Mouse (Mus musculus): ENCODE measurements around the gene 2900011O08Rik. TPM values are rescaled to one million over a fixed set of nuclear protein-coding genes. Genes with fewer than 3 reads are reported as not detected.

Gene 2900011O08Rik
- polyA plus RNA-seq, 1 experiment from 2014 or later: not detected

- WGBS (ENCODE audit: insufficient replicate concordance): 76% methylated on average over 1 of the region's 1 CpGs
- no peaks in the 10 kb centered on the region for H3K27me3 ChIP-seq (ENCODE audit: insufficient read depth, low read length)
- H3K9me3 ChIP-seq (ENCODE audit: low read length): no peaks in the 10 kb centered on the region
- no peak overlapping the region for H3K9ac ChIP-seq (replicated peaks)
- TF ChIP-seq EP300 (IDR thresholded peaks at IDR 0.05; ENCODE audit: low read depth): no peak
- no peak for TF ChIP-seq CTCF (IDR thresholded peaks at IDR 0.05; ENCODE audit: low read depth)
- H3K4me1 ChIP-seq (ENCODE audit: insufficient read depth): no peaks in the 10 kb centered on the region
- ATAC-seq (peak; percentile 38), DNase-seq (no peak)
- no peak overlapping the region for H3K4me3 ChIP-seq (ENCODE audit: low read depth, low read length)
- no peak overlapping the region for H3K4me2 ChIP-seq (ENCODE audit: low read depth, low read length)
- peaks cover 59% of the 10 kb centered on the region for H3K36me3 ChIP-seq (replicated peaks; ENCODE audit: insufficient read depth, low read length)
- peak overlapping the region; percentile 19; the same call in 1 of the 2 replicates for H3K27ac ChIP-seq (ENCODE audit: low read depth)
Observed at GRCm38 (mm10) chr16:14137976-14138561, 151.7 kb downstream of the 2900011O08Rik start.

DNA sequence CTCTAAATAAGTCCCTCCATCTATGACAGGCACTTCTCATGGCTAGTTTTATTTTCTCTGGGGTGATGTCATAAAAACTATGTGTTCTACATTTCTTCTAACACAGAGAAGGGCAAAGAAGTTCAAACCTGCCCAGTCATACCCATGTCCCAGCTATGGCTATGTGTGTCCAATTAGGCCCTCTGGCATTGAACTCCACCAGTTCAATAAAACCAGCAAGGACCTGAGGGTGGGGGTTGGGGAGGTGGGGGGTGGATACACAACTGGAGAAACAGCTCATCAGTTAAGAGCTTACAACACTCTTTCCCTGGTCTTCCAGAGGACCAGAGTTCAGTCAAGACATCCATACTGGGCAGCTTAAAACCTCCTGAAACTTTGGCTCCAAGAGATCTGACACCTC lies 152.7 kb downstream of the 2900011O08Rik start:
- no peak overlapping the region for H3K4me3 ChIP-seq (ENCODE audit: low read depth, low read length)
- no peak overlapping the region for H3K9ac ChIP-seq (replicated peaks)
- ATAC-seq (peak; percentile 91), DNase-seq (peak; percentile 45)
- H3K9me3 ChIP-seq (ENCODE audit: low read length): no peaks in the 10 kb centered on the region
- no peaks in the 10 kb centered on the region for H3K4me1 ChIP-seq (ENCODE audit: insufficient read depth)
- no peak overlapping the region for H3K4me2 ChIP-seq (ENCODE audit: low read depth, low read length)
- H3K36me3 ChIP-seq (replicated peaks; ENCODE audit: insufficient read depth, low read length): peaks cover 51% of the 10 kb centered on the region
- H3K27me3 ChIP-seq (ENCODE audit: insufficient read depth, low read length): no peaks in the 10 kb centered on the region
- no peak overlapping the region; the same call in 1 of the 2 replicates for H3K27ac ChIP-seq (ENCODE audit: low read depth)
- no peak for TF ChIP-seq CTCF (IDR thresholded peaks at IDR 0.05; ENCODE audit: low read depth)
- no peak for TF ChIP-seq EP300 (IDR thresholded peaks at IDR 0.05; ENCODE audit: low read depth)

- no peaks in the 10 kb centered on the region for H3K9me3 ChIP-seq (ENCODE audit: low read length)
- TF ChIP-seq CTCF (IDR thresholded peaks at IDR 0.05; ENCODE audit: low read depth) (no peak), EP300 (IDR thresholded peaks at IDR 0.05; ENCODE audit: low read depth) (no peak)
- no peak overlapping the region for H3K4me2 ChIP-seq (ENCODE audit: low read depth, low read length)
- H3K36me3 ChIP-seq (replicated peaks; ENCODE audit: insufficient read depth, low read length): peaks cover 60% of the 10 kb centered on the region
- H3K9ac ChIP-seq (replicated peaks): no peak overlapping the region
- 59% methylated on average over 3 of the region's 3 CpGs for WGBS (ENCODE audit: insufficient replicate concordance)
- no peaks in the 10 kb centered on the region for H3K27me3 ChIP-seq (ENCODE audit: insufficient read depth, low read length)
- DNase-seq (no peak), ATAC-seq (no peak)
- no peak overlapping the region for H3K27ac ChIP-seq (ENCODE audit: low read depth)
- H3K4me1 ChIP-seq (ENCODE audit: insufficient read depth): no peaks in the 10 kb centered on the region
- H3K4me3 ChIP-seq (ENCODE audit: low read depth, low read length): no peak overlapping the region
Observed at GRCm38 (mm10) chr16:14143298-14143697, 156.9 kb downstream of the 2900011O08Rik start.

DNA sequence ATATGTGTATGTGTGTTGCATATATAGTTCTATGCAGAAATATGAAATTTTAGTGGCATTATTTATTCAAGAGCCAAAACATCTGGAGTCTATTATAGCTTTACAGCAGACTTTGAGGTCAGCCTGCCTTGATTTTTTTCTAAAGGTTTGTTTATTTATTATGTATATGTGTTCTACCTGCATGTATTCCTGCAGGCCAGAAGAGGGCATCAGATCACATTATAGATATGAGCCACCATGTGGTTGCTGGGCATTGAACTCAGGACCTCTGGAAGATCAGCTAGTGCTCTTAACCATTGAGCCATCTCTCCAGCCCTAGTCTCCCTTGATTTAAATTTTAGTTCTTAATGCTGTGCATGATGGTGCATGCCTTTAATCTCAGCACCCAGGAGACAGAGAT lies 161.3 kb downstream of the 2900011O08Rik start:
- H3K36me3 ChIP-seq (replicated peaks; ENCODE audit: insufficient read depth, low read length): peaks cover 55% of the 10 kb centered on the region
- no peaks in the 10 kb centered on the region for H3K4me1 ChIP-seq (ENCODE audit: insufficient read depth)
- H3K9me3 ChIP-seq (ENCODE audit: low read length): no peaks in the 10 kb centered on the region
- DNase-seq (no peak), ATAC-seq (no peak)
- peak; percentile 34 for TF ChIP-seq CTCF (IDR thresholded peaks at IDR 0.05; ENCODE audit: low read depth)
- no peak for TF ChIP-seq EP300 (IDR thresholded peaks at IDR 0.05; ENCODE audit: low read depth)
- no peak overlapping the region for H3K27ac ChIP-seq (ENCODE audit: low read depth)
- H3K27me3 ChIP-seq (ENCODE audit: insufficient read depth, low read length): no peaks in the 10 kb centered on the region
- H3K4me3 ChIP-seq (ENCODE audit: low read depth, low read length): no peak overlapping the region
- no peak overlapping the region for H3K4me2 ChIP-seq (ENCODE audit: low read depth, low read length)
- no peak overlapping the region for H3K9ac ChIP-seq (replicated peaks)

Small RNA genes lying within 50 kb of the gene (microRNA-seq; reads per million reads assigned to microRNA genes)
- gene Gm27671: not detected

Other genes with a start within 250 kb of the 2900011O08Rik start
- gene Rrn3, start 205.9 kb upstream of the 2900011O08Rik start, polyA plus RNA-seq (2015; fragmentation: Nextera tagmentation; extraction: Ambion mirVana): 13.9 and 15.3 TPM in 2 replicates
- gene Ntan1, start 167.8 kb upstream of the 2900011O08Rik start, polyA plus RNA-seq (2015; fragmentation: Nextera tagmentation; extraction: Ambion mirVana): 34.3 and 39.4 TPM in 2 replicates
- 24.7 and 27.5 TPM in 2 replicates for gene Pdxdc1, start 83.5 kb upstream of the 2900011O08Rik start, polyA plus RNA-seq (2015; fragmentation: Nextera tagmentation; extraction: Ambion mirVana)
- gene Mpv17l, start 83.4 kb upstream of the 2900011O08Rik start, polyA plus RNA-seq (2015; fragmentation: Nextera tagmentation; extraction: Ambion mirVana): 4.9 and 5.1 TPM in 2 replicates
- 0.18 TPM in 1 of 2 replicates, not detected in the other for gene Ifitm7, start 284 bp downstream of the 2900011O08Rik start, polyA plus RNA-seq (2015; fragmentation: Nextera tagmentation; extraction: Ambion mirVana)
- 24.9 and 28.1 TPM in 2 replicates for gene Nde1, start 176.7 kb downstream of the 2900011O08Rik start, polyA plus RNA-seq (2015; fragmentation: Nextera tagmentation; extraction: Ambion mirVana)
- 6.1 TPM in 2 replicates for gene Marf1, start 176.7 kb downstream of the 2900011O08Rik start, polyA plus RNA-seq (2015; fragmentation: Nextera tagmentation; extraction: Ambion mirVana)